Mouse (Mus musculus) CH12.LX (cell line): Measurements from ENCODE around the gene Cttnbp2. TPM values are rescaled to one million over a fixed set of nuclear protein-coding genes. Genes with fewer than 3 reads are reported as not detected.

ENCODE experiments used
- DNase-seq: peaks from one replicate; pipeline ENCODE4 v3.0.0-alpha.2; 2013; ENCODE audit errors: extremely low read depth
- H3K27ac ChIP-seq: 2 replicates; pipeline ENCODE4 v1.5.1; 2012; ENCODE audit warnings: low read depth, mild to moderate bottlenecking, control low read depth, moderate library complexity; ENCODE audit not compliant: insufficient read depth
- H3K27me3 ChIP-seq: replicated peaks from 2 replicates; pipeline ENCODE3; 2012; ENCODE audit warnings: inconsistent platforms
- H3K36me3 ChIP-seq, 2 experiments: replicated peaks in 1 of 2; 2 replicates each; pipeline versions ENCODE3 to v1.6.1; 2012; ENCODE audit warnings: inconsistent platforms in 1 of 2, low read length in 1 of 2, mild to moderate bottlenecking in 1 of 2, mixed read lengths in 1 of 2, moderate library complexity in 1 of 2; ENCODE audit not compliant: control insufficient read depth in 1 of 2, insufficient read depth in 1 of 2
- H3K4me1 ChIP-seq, 2 experiments: 2 replicates each; pipeline ENCODE4 v1.6.1; 2012; ENCODE audit warnings: inconsistent platforms in 1 of 2, moderate library complexity in 1 of 2; ENCODE audit not compliant: insufficient read depth in 2 of 2, control insufficient read depth in 1 of 2
- H3K4me2 ChIP-seq: 2 replicates; pipeline ENCODE4 v1.6.1; 2012; ENCODE audit warnings: low read depth, mild to moderate bottlenecking, control low read depth; ENCODE audit not compliant: poor library complexity, insufficient read depth, severe bottlenecking
- H3K4me3 ChIP-seq, 3 experiments: fragments of 150-350 bp in 1 of 3; sonication (generic) in 1 of 3; replicated peaks in 1 of 3; 2 replicates each; pipeline versions ENCODE3 to v1.5.1; 2011 to 2012; ENCODE audit warnings: low read depth in 2 of 3, low read length in 2 of 3, mild to moderate bottlenecking in 2 of 3, moderate library complexity in 2 of 3, control low read depth in 1 of 3, improper control_type of control experiment in 1 of 3, inconsistent platforms in 1 of 3, mixed read lengths in 1 of 3; ENCODE audit not compliant: poor library complexity in 1 of 3
- H3K79me2 ChIP-seq: replicated peaks from 2 replicates; pipeline ENCODE4 v1.6.1; 2012; ENCODE audit warnings: mild to moderate bottlenecking, moderate library complexity; ENCODE audit not compliant: control insufficient read depth, poor library complexity, insufficient read depth, severe bottlenecking; ENCODE audit errors: extremely low read depth
- H3K9ac ChIP-seq: 2 replicates; pipeline ENCODE4 v1.6.1; 2012; ENCODE audit warnings: low read depth, mild to moderate bottlenecking, control low read depth, moderate library complexity; ENCODE audit not compliant: insufficient read depth
- H3K9me3 ChIP-seq: replicated peaks from 2 replicates; pipeline ENCODE3; 2012; ENCODE audit warnings: low read length, inconsistent platforms, mixed read lengths
- BHLHE40 ChIP-seq: IDR thresholded peaks from 2 replicates; pipeline ENCODE4 v1.6.1; 2011; ENCODE audit warnings: mild to moderate bottlenecking, low read depth, low read length, improper control_type of control experiment
- CTCF ChIP-seq, 2 experiments: IDR thresholded peaks in 1 of 2; conservative IDR thresholded peaks in 1 of 2; 2 replicates each; pipeline ENCODE4 v1.5.1; 2011 to 2012; ENCODE audit warnings: low read depth in 2 of 2, low read length in 2 of 2, improper control_type of control experiment in 1 of 2, inconsistent platforms in 1 of 2, mild to moderate bottlenecking in 1 of 2, moderate library complexity in 1 of 2
- E2F4 ChIP-seq: IDR thresholded peaks from 2 replicates; pipeline ENCODE4 v1.6.1; 2011; ENCODE audit warnings: low read depth, low read length, improper control_type of control experiment; ENCODE audit not compliant: insufficient replicate concordance
- EP300 ChIP-seq: IDR thresholded peaks from 2 replicates; pipeline ENCODE4 v1.6.1; 2011; ENCODE audit warnings: low read length, improper control_type of control experiment
- IRF4 ChIP-seq: IDR thresholded peaks from 2 replicates; pipeline ENCODE4 v1.6.1; 2014; ENCODE audit warnings: low read depth, mild to moderate bottlenecking, inconsistent platforms, low read length, improper control_type of control experiment
- JUN ChIP-seq: IDR thresholded peaks from 2 replicates; pipeline ENCODE4 v1.6.1; 2011; ENCODE audit warnings: low read depth, mild to moderate bottlenecking, low read length, improper control_type of control experiment, moderate library complexity; ENCODE audit not compliant: insufficient read depth
- JUND ChIP-seq: conservative IDR thresholded peaks from 2 replicates; pipeline ENCODE4 v1.6.1; 2011; ENCODE audit warnings: low read depth, low read length, improper control_type of control experiment
- KAT2A ChIP-seq: IDR thresholded peaks from 2 replicates; pipeline ENCODE4 v1.6.1; 2012; ENCODE audit warnings: low read length, improper control_type of control experiment, inconsistent platforms; ENCODE audit not compliant: insufficient replicate concordance
- MAFK ChIP-seq: IDR thresholded peaks from 2 replicates; pipeline ENCODE4 v1.6.1; 2011; ENCODE audit warnings: low read length, improper control_type of control experiment; ENCODE audit not compliant: insufficient replicate concordance
- MAX ChIP-seq: IDR thresholded peaks from 2 replicates; pipeline ENCODE4 v1.6.1; 2011; ENCODE audit warnings: low read length, improper control_type of control experiment
- MAZ ChIP-seq: IDR thresholded peaks from 2 replicates; pipeline ENCODE4 v1.6.1; 2012; ENCODE audit warnings: low read depth, mild to moderate bottlenecking, inconsistent platforms, low read length, improper control_type of control experiment, moderate library complexity
- MEF2A ChIP-seq: IDR thresholded peaks from 2 replicates; pipeline ENCODE4 v1.6.1; 2014; ENCODE audit warnings: low read depth, mild to moderate bottlenecking, inconsistent platforms, low read length, improper control_type of control experiment, borderline replicate concordance
- NELFE ChIP-seq: IDR thresholded peaks from 2 replicates; pipeline ENCODE4 v1.6.1; 2011; ENCODE audit warnings: low read depth, low read length, improper control_type of control experiment
- NRF1 ChIP-seq: IDR thresholded peaks from 2 replicates; pipeline ENCODE4 v1.6.1; 2014; ENCODE audit warnings: low read depth, mild to moderate bottlenecking, inconsistent platforms, low read length, improper control_type of control experiment, moderate library complexity
- PAX5 ChIP-seq: IDR thresholded peaks from 2 replicates; pipeline ENCODE4 v1.6.1; 2012; ENCODE audit warnings: low read length, inconsistent platforms, mixed read lengths
- POLR2A ChIP-seq: IDR thresholded peaks from 2 replicates; pipeline ENCODE4 v1.6.1; 2011; ENCODE audit warnings: low read depth, mild to moderate bottlenecking, improper control_type of control experiment, low read length
- POLR2AphosphoS2 ChIP-seq: IDR thresholded peaks from 2 replicates; pipeline ENCODE4 v1.6.1; 2011; ENCODE audit warnings: low read depth, low read length, improper control_type of control experiment
- RAD21 ChIP-seq: IDR thresholded peaks from 2 replicates; pipeline ENCODE4 v1.6.1; 2011; ENCODE audit warnings: low read depth, mild to moderate bottlenecking, low read length, improper control_type of control experiment, moderate library complexity
- SMC3 ChIP-seq: IDR thresholded peaks from 2 replicates; pipeline ENCODE4 v1.6.1; 2011; ENCODE audit warnings: low read depth, low read length, improper control_type of control experiment
- TCF12 ChIP-seq: IDR thresholded peaks from 2 replicates; pipeline ENCODE4 v1.6.1; 2014; ENCODE audit warnings: low read depth, mild to moderate bottlenecking, inconsistent platforms, low read length, improper control_type of control experiment
- UBTF ChIP-seq: IDR thresholded peaks from 2 replicates; pipeline ENCODE4 v1.6.1; 2012; ENCODE audit warnings: low read depth, mild to moderate bottlenecking, inconsistent platforms, low read length, improper control_type of control experiment, moderate library complexity
- USF1 ChIP-seq: IDR thresholded peaks from 2 replicates; pipeline ENCODE4 v1.6.1; 2014; ENCODE audit warnings: low read depth, mild to moderate bottlenecking, inconsistent platforms, low read length, improper control_type of control experiment
- USF2 ChIP-seq: conservative IDR thresholded peaks from 2 replicates; pipeline ENCODE4 v1.6.1; 2011; ENCODE audit warnings: low read depth, low read length, improper control_type of control experiment
- ZMIZ1 ChIP-seq: IDR thresholded peaks from 2 replicates; pipeline ENCODE4 v1.6.1; 2012; ENCODE audit warnings: low read depth, mild to moderate bottlenecking, inconsistent platforms, low read length, improper control_type of control experiment
- ZNF384 ChIP-seq: IDR thresholded peaks from 2 replicates; pipeline ENCODE4 v1.6.1; 2012; ENCODE audit warnings: low read depth, low read length, improper control_type of control experiment, inconsistent platforms
- dilution Hi-C: fragments of 300-500 bp; cut with MboI; formaldehyde crosslinking; loops from 2 replicates; pipeline ENCODE4 v1.14.3; 2020; ENCODE audit warnings: low sequenced_read_pairs; ENCODE audit not compliant: extremely low pct_unique_long_range_greater_than_20kb, extremely low pct_ligation_motif_present
- in situ Hi-C: fragments of 300-500 bp; cut with MboI; formaldehyde crosslinking; loops from 3 replicates; pipeline ENCODE4 v1.14.3; 2019; ENCODE audit warnings: low sequenced_read_pairs, low pct_ligation_motif_present, low pct_unique_long_range_greater_than_20kb, mixed read lengths
- polyA plus RNA-seq: library from polyadenylated mRNA; unstranded; fragments of >175 nt; gene quantifications from 2 replicates; pipeline ENCODE4 v1.2.1, GENCODE M21; 2012; ENCODE audit warnings: low read depth; ENCODE audit not compliant: insufficient read length
- total RNA-seq, 2 experiments: library from RNA; depleted of rRNA; stranded (reverse); fragments of 300-350 nt in 1 of 2; fragments of >200 nt in 1 of 2; gene quantifications; 2 replicates each; pipeline ENCODE4 v1.2.3; 2012 to 2014

The Cttnbp2 gene
- total and polyA plus RNA-seq, 3 experiments, result 1.1 to 1.7 (median 1.5) TPM

DNA sequence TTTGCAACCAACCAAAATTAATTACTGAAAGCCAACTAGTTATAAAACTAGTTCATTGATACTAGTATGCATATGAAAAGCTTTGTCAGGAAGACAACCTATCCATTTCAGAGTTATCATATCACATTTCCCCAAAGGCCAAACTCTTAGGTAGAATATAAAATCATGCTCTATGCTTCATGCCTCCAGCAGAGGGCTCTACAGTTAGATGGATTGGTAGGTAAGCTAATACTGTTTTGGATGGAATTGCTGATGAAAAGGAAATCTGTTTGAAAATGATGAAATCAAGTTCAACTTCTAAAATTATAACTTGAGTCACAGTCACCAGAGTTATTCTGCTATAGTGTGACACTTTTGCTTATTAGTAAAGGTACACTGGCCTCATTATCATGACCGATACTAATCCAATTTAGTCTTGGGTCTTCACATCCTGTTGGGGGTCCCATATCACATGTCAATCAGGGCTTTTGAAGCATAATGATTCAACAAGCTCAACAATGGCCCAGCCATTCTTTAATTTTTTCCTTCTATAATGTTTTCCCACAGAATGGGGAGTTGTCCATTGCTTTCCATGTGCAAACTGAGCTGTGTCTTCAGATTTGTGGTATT lies 113.5 kb downstream of the Cttnbp2 start (continued):
- TF ChIP-seq MAX (no peak), ZNF384 (no peak), PAX5 (no peak), MEF2A (no peak), POLR2A (no peak), TCF12 (no peak), JUN (no peak)
- TF ChIP-seq, all 38 proteins: peak for 6

DNA sequence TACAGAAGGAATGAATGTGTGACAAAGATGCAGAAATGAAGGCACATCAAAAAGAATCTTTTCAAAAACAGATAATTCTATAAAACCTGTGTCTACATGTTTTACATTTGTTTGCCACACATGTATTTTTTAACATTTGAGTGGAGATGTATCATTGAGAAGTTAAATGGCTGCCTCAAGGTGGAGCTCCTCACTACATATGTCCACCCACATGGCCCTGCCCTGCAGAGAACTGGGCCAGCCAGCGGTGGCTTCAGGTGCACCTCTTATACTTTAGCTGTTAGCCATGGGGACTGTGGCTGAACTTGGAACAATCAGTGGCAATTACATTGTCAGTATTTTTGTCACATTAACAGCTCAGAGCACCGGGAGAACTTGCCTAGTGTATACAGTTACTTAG lies 133.3 kb downstream of the Cttnbp2 start:
- Histone ChIP-seq H3K4me2 (no peak overlapping the region), H3K9ac (no peak overlapping the region), H3K27me3 (no peaks in the 10 kb centered on the region), H3K4me1 (no peaks in the 10 kb centered on the region), H3K4me3 (no peak overlapping the region), H3K79me2 (no peaks in the 10 kb centered on the region), H3K36me3 (no peaks in the 10 kb centered on the region), H3K27ac (no peak overlapping the region), H3K9me3 (no peaks in the 10 kb centered on the region)
- peak; percentile 12 for DNase-seq
- in situ Hi-C loops, result no loop called here
- dilution Hi-C loops, result no loop called here
- TF ChIP-seq RAD21 (peak; percentile 56), SMC3 (peak; percentile 52), USF1 (no peak), BHLHE40 (no peak), PAX5 (no peak), POLR2AphosphoS2 (no peak), TCF12 (no peak), NRF1 (no peak), CTCF (conservative IDR thresholded peaks at IDR 0.05 in 1 of 2, IDR thresholded peaks at IDR 0.05 in 1 of 2; ENCODE audit: low read depth in 2 of 2, low read length in 2 of 2) (peak in 1 of 2 experiments; percentile 53; a peak in 2 of 4 replicates), MAFK (no peak), NELFE (no peak), JUND (no peak), E2F4 (no peak), KAT2A (no peak), ZNF384 (no peak), MEF2A (no peak), USF2 (no peak), MAZ (no peak), UBTF (no peak), IRF4 (no peak), EP300 (no peak), ZMIZ1 (no peak)
- TF ChIP-seq, all 38 proteins: peak for 3
